Mouse (Mus musculus): Measurements from ENCODE around the gene Zfp628. TPM values are rescaled to one million over a fixed set of nuclear protein-coding genes. Genes with fewer than 3 reads are reported as not detected.
"Not testable (repeated sequence)": the region's sequence is repeated elsewhere in the genome, so short reads cannot be mapped to it uniquely, and the experiment has no call there.

The Zfp628 gene
- polyA plus RNA-seq, 1 experiment = 9.0 TPM

DNA sequence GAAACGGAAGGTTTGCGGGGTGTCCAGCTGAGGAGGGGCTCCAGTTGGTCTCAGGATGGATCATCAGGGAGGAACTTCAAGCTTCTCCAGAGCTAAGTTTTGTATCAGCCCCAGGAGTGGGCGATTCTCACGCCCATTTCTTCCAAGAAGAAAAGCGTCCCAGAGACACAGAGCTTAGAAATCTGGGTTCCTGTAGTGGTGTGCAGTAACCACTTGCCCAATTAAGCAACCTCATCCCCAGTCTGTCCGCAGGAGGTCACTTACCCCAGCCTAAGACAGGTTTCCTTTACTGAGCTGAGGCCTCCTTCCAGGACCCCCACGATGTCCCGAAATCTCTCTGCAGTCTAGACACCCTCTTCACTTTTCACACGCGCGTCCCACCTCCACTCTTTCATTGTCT lies 37.8 kb upstream of the Zfp628 start:
- Histone ChIP-seq H3K79me3 (ENCODE audit: low read depth) (no peaks in the 10 kb centered on the region), H3K4me3 (ENCODE audit: insufficient read depth, poor library complexity, severe bottlenecking) (no peak overlapping the region), H3K36me3 (ENCODE audit: control insufficient read depth, insufficient read depth) (no peaks in the 10 kb centered on the region), H3K27me3 (ENCODE audit: control insufficient read depth, insufficient read depth, insufficient read length) (no peaks in the 10 kb centered on the region), H3ac (ENCODE audit: control insufficient read depth, insufficient read length, low read depth) (peak overlapping the region; percentile 31), H3K79me2 (ENCODE audit: control insufficient read depth, insufficient read depth) (no peaks in the 10 kb centered on the region)
- TF ChIP-seq CEBPB (IDR thresholded peaks at IDR 0.05; ENCODE audit: low read depth) (no peak), MYOG (IDR thresholded peaks at IDR 0.05; ENCODE audit: control insufficient read depth, extremely low read depth, insufficient read length) (no peak), USF1 (IDR thresholded peaks at IDR 0.05; ENCODE audit: low read depth) (no peak), CTCF (IDR thresholded peaks at IDR 0.05; ENCODE audit: control insufficient read depth, insufficient read depth, insufficient read length) (no peak), MYOD1 (IDR thresholded peaks at IDR 0.05; ENCODE audit: control insufficient read depth, insufficient read length, low read depth) (no peak), MAX (IDR thresholded peaks at IDR 0.05) (no peak), FOSL1 (IDR thresholded peaks at IDR 0.05; ENCODE audit: insufficient read depth, low read length, poor library complexity, severe bottlenecking) (no peak)

DNA sequence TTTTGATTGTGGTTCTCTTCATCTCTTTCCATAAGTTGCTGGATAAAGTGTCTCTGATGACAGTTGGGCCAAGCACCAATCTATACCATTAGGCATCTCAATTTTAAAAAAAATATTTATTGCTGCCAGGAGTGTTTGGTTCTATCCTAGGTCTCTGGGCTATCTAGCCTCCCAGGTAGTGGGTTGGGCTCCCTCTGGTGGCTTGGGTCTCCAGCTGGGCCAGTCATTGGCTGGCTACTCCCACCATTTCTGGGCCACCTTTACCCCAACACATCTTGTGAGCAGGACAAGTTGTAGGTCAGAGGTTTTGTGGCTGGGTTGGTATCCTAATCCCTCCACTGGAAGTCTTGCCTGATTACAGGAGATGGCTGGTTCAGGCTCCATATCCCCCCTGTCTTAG lies 36.8 kb upstream of the Zfp628 start:
- Histone ChIP-seq H3K79me3 (ENCODE audit: low read depth) (no peaks in the 10 kb centered on the region), H3K4me3 (ENCODE audit: insufficient read depth, poor library complexity, severe bottlenecking) (no peak overlapping the region), H3ac (ENCODE audit: control insufficient read depth, insufficient read length, low read depth) (no peak overlapping the region), H3K36me3 (ENCODE audit: control insufficient read depth, insufficient read depth) (no peaks in the 10 kb centered on the region), H3K27me3 (ENCODE audit: control insufficient read depth, insufficient read depth, insufficient read length) (no peaks in the 10 kb centered on the region), H3K79me2 (ENCODE audit: control insufficient read depth, insufficient read depth) (no peaks in the 10 kb centered on the region)
- TF ChIP-seq MYOD1 (IDR thresholded peaks at IDR 0.05; ENCODE audit: control insufficient read depth, insufficient read length, low read depth) (no peak), FOSL1 (IDR thresholded peaks at IDR 0.05; ENCODE audit: insufficient read depth, low read length, poor library complexity, severe bottlenecking) (no peak), CTCF (IDR thresholded peaks at IDR 0.05; ENCODE audit: control insufficient read depth, insufficient read depth, insufficient read length) (no peak), MAX (IDR thresholded peaks at IDR 0.05) (no peak)

DNA sequence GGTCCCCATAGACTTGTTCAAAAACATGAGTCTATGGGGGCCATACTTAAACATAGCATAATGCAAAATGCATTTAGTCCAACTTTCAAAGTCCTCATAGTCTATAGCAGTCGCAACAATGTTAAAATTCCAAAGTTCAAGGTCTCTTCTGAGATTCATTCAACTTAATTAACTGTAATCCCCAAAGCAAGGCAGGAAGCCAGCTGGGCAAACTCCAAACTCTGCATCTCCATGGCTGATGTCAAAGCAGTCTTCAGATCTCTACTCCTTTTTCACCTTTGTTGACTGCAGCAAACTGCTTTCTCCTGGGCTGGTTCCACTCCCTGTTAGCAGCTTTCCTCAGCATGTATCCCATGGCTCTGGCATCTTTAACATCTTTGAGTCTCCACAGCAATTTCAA lies 36.0 kb upstream of the Zfp628 start:
- not testable (repeated sequence) for H3K79me2 ChIP-seq (ENCODE audit: control insufficient read depth, insufficient read depth); H3K79me3 ChIP-seq (ENCODE audit: low read depth); H3K27me3 ChIP-seq (ENCODE audit: control insufficient read depth, insufficient read depth, insufficient read length); H3ac ChIP-seq (ENCODE audit: control insufficient read depth, insufficient read length, low read depth); H3K36me3 ChIP-seq (ENCODE audit: control insufficient read depth, insufficient read depth); H3K4me3 ChIP-seq (ENCODE audit: insufficient read depth, poor library complexity, severe bottlenecking)

DNA sequence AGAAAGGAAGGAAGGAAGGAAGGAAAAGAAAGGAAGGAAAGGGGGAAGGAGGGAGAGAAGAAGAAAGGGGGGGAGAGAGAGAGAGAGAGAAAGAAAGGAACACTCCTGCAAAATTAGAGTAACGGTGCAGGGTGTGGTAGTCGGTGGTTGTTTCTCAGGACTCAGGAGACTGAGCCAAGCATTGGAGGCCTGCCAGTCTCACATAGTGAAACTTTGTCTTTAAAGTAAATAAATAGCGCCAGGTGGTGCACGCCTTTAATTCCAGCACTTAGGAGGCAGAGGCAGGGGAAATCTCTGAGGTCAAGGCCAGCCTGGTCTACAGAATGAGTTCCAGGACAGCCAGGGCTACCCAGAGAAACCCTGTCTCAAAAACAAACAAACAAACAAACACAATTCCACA lies 28.3 kb upstream of the Zfp628 start:
- H3K79me2 ChIP-seq (ENCODE audit: control insufficient read depth, insufficient read depth) = no peaks in the 10 kb centered on the region
- H3K4me3 ChIP-seq (ENCODE audit: insufficient read depth, poor library complexity, severe bottlenecking) = no peak overlapping the region
- H3K36me3 ChIP-seq (ENCODE audit: control insufficient read depth, insufficient read depth) = no peaks in the 10 kb centered on the region
- TF ChIP-seq MYOD1 (IDR thresholded peaks at IDR 0.05; ENCODE audit: control insufficient read depth, insufficient read length, low read depth) = no peak
- no peak for TF ChIP-seq MAX (IDR thresholded peaks at IDR 0.05)
- no peak for TF ChIP-seq MYOG (IDR thresholded peaks at IDR 0.05; ENCODE audit: control insufficient read depth, extremely low read depth, insufficient read length)
- TF ChIP-seq USF1 (IDR thresholded peaks at IDR 0.05; ENCODE audit: low read depth) = no peak
- TF ChIP-seq FOSL1 (IDR thresholded peaks at IDR 0.05; ENCODE audit: insufficient read depth, low read length, poor library complexity, severe bottlenecking) = no peak
- no peak for TF ChIP-seq CEBPB (IDR thresholded peaks at IDR 0.05; ENCODE audit: low read depth)
- TF ChIP-seq CTCF (IDR thresholded peaks at IDR 0.05; ENCODE audit: control insufficient read depth, insufficient read depth, insufficient read length) = no peak
- peaks cover under 1% of the 10 kb centered on the region for H3K27me3 ChIP-seq (ENCODE audit: control insufficient read depth, insufficient read depth, insufficient read length)
- no peaks in the 10 kb centered on the region for H3K79me3 ChIP-seq (ENCODE audit: low read depth)
- no peak overlapping the region for H3ac ChIP-seq (ENCODE audit: control insufficient read depth, insufficient read length, low read depth)

DNA sequence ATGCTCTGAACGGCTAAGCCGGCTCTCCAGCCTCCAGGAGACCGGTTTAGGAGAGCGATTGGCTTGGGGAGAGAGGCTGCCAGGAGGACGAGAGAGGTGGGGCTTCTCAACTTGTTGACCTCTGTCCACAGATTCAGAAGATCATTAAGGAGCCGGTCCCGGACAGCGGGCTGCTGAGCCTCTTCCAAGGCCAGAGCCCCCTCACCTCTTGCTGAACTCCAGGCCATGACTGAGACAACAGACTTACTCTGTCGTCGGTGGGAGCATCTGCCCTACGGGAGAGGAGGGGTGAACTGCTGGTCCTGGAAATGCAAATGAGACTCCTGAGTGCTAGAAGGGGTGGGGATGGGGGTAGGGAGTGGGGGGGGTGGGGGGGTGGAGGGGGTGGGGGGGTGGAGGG lies 19.8 kb upstream of the Zfp628 start:
- Histone ChIP-seq H3K27me3 (ENCODE audit: control insufficient read depth, insufficient read depth, insufficient read length) (peaks cover 4% of the 10 kb centered on the region), H3ac (ENCODE audit: control insufficient read depth, insufficient read length, low read depth) (no peak overlapping the region), H3K36me3 (ENCODE audit: control insufficient read depth, insufficient read depth) (no peaks in the 10 kb centered on the region), H3K4me3 (ENCODE audit: insufficient read depth, poor library complexity, severe bottlenecking) (no peak overlapping the region), H3K79me2 (ENCODE audit: control insufficient read depth, insufficient read depth) (no peaks in the 10 kb centered on the region), H3K79me3 (ENCODE audit: low read depth) (no peaks in the 10 kb centered on the region)
- TF ChIP-seq MYOG (IDR thresholded peaks at IDR 0.05; ENCODE audit: control insufficient read depth, extremely low read depth, insufficient read length) (no peak), CEBPB (IDR thresholded peaks at IDR 0.05; ENCODE audit: low read depth) (no peak), CTCF (IDR thresholded peaks at IDR 0.05; ENCODE audit: control insufficient read depth, insufficient read depth, insufficient read length) (no peak), MYOD1 (IDR thresholded peaks at IDR 0.05; ENCODE audit: control insufficient read depth, insufficient read length, low read depth) (no peak), USF1 (IDR thresholded peaks at IDR 0.05; ENCODE audit: low read depth) (no peak), FOSL1 (IDR thresholded peaks at IDR 0.05; ENCODE audit: insufficient read depth, low read length, poor library complexity, severe bottlenecking) (no peak), MAX (IDR thresholded peaks at IDR 0.05) (no peak)

DNA sequence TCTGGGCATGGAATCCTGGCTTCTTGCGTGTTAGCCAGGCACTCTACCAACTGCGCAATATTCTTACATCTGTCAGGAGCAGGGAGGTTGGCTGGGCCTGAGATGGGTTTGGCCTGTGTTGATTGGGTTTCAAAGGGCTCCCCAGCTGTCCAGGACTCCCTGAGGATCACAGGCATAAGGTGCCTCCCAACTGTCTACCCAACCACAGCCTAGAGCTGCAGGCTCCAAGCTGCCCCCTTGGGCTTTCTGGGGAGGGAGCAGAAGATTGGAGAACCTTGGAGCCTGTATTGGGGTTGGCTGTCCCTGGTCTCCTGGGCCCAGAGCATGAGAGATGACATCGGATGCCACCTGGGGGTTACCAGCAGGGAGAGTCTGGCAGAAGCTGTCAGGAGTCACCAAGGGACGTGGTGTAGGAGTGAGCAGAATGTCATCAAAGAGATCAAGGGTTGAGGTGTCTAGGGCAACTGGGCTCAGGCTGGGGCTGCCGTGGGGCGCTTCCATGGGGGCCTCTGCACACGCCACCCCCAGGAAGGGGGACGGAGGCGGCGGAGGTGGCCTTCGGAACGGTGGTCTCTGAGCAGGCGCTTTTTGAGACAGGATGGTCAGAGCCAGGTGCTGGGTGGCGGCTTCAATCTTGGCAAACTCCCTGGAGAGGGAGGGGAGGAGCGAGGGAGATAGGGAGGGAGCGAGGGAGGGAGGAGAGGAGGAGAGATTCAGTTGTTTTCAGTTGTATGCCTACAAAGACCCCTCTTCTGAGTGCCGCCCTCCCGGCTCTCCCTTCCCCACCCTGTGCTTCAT lies 16.0 kb upstream of the Zfp628 start:
- Histone ChIP-seq H3K79me3 (ENCODE audit: low read depth) (no peaks in the 10 kb centered on the region), H3K27me3 (ENCODE audit: control insufficient read depth, insufficient read depth, insufficient read length) (no peaks in the 10 kb centered on the region), H3ac (ENCODE audit: control insufficient read depth, insufficient read length, low read depth) (no peak overlapping the region), H3K79me2 (ENCODE audit: control insufficient read depth, insufficient read depth) (no peaks in the 10 kb centered on the region), H3K4me3 (ENCODE audit: insufficient read depth, poor library complexity, severe bottlenecking) (no peak overlapping the region), H3K36me3 (ENCODE audit: control insufficient read depth, insufficient read depth) (no peaks in the 10 kb centered on the region)
- TF ChIP-seq CTCF (IDR thresholded peaks at IDR 0.05; ENCODE audit: control insufficient read depth, insufficient read depth, insufficient read length) (no peak), USF1 (IDR thresholded peaks at IDR 0.05; ENCODE audit: low read depth) (no peak)

Measured in C2C12 (cell line).